Mouse (Mus musculus): ENCODE measurements around the gene Lpp. TPM values are rescaled to one million over a fixed set of nuclear protein-coding genes. Genes with fewer than 3 reads are reported as not detected.

Gene Lpp
- 10 to 100 TPM in 2 of 4 experiments, 1 to 10 TPM in 2; 8.3 to 12.0 (median 10.4) TPM for total RNA-seq (2022)

- DNase-seq (ENCODE audit: low spot score in 2 of 2): peak in 1 of 2 experiments; percentile 32
These were observed at the start of gene Lpp for GRCm38 (mm10) chr16:24392651-24393555. TSS of gene Lpp (plus strand) at chr16:24393507.

- DNase-seq (ENCODE audit: low spot score in 2 of 2): peak in 1 of 2 experiments; percentile 7
These were observed 45.5 kb upstream of the Lpp start for GRCm38 (mm10) chr16:24347582-24348411.

GRCm38 (mm10) chr16:24350306-24350705 is 43.0 kb upstream of the Lpp start:
- no peak for DNase-seq (ENCODE audit: low spot score in 2 of 2)

GRCm38 (mm10) chr16:24350751-24351150 is 42.6 kb upstream of the Lpp start:
- no peak for DNase-seq (ENCODE audit: low spot score in 2 of 2)

- DNase-seq (ENCODE audit: low spot score in 2 of 2): no peak
These were observed 41.5 kb upstream of the Lpp start for GRCm38 (mm10) chr16:24351811-24352210.

- no peak for DNase-seq (ENCODE audit: low spot score in 2 of 2)
These were observed 39.5 kb upstream of the Lpp start for GRCm38 (mm10) chr16:24353816-24354215.

GRCm38 (mm10) chr16:24361667-24362066 is 31.6 kb upstream of the Lpp start:
- DNase-seq (ENCODE audit: low spot score in 2 of 2): no peak

GRCm38 (mm10) chr16:24364030-24364687 is 29.1 kb upstream of the Lpp start:
- DNase-seq (ENCODE audit: low spot score in 2 of 2): no peak

- no peak for DNase-seq (ENCODE audit: low spot score in 2 of 2)
These were observed 27.4 kb upstream of the Lpp start for GRCm38 (mm10) chr16:24365900-24366299.

- no peak for DNase-seq (ENCODE audit: low spot score in 2 of 2)
These were observed 26.2 kb upstream of the Lpp start for GRCm38 (mm10) chr16:24367071-24367470.

- DNase-seq (ENCODE audit: low spot score in 2 of 2): no peak
These were observed 25.8 kb upstream of the Lpp start for GRCm38 (mm10) chr16:24367506-24367905.

- no peak for DNase-seq (ENCODE audit: low spot score in 2 of 2)
These were observed 16.8 kb upstream of the Lpp start for GRCm38 (mm10) chr16:24376478-24376877.

GRCm38 (mm10) chr16:24390596-24390995 is 2.7 kb upstream of the Lpp start:
- DNase-seq (ENCODE audit: low spot score in 2 of 2): peak; percentile 32 to 36

GRCm38 (mm10) chr16:24391111-24391510 is 2.2 kb upstream of the Lpp start:
- DNase-seq (ENCODE audit: low spot score in 2 of 2): no peak

GRCm38 (mm10) chr16:24391901-24392300 is 1.4 kb upstream of the Lpp start:
- DNase-seq (ENCODE audit: low spot score in 2 of 2): no peak

- DNase-seq (ENCODE audit: low spot score in 2 of 2): peak in 1 of 2 experiments; percentile 19
These were observed 376 bp downstream of the Lpp start for GRCm38 (mm10) chr16:24393556-24394210.

- no peak for DNase-seq (ENCODE audit: low spot score in 2 of 2)
These were observed 1.1 kb downstream of the Lpp start for GRCm38 (mm10) chr16:24394211-24394991.

- DNase-seq (ENCODE audit: low spot score in 2 of 2): no peak
These were observed 1.8 kb downstream of the Lpp start for GRCm38 (mm10) chr16:24395100-24395499.

GRCm38 (mm10) chr16:24396504-24396903 is 3.2 kb downstream of the Lpp start:
- DNase-seq (ENCODE audit: low spot score in 2 of 2): no peak

- DNase-seq (ENCODE audit: low spot score in 2 of 2): no peak
These were observed 5.2 kb downstream of the Lpp start for GRCm38 (mm10) chr16:24398476-24398875.
